In genomic region chr15:91616016-91616415, GRCm38 (mm10) we compare ENCODE assay signal across 17 mouse cellular contexts. TPM values are rescaled to one million over a fixed set of nuclear protein-coding genes. Genes with fewer than 3 reads are reported as not detected.
DNase-seq lines count a peak whose midpoint lies in the region.
"Had no signal": no experiment of that assay in that cellular context is flagged by ENCODE, and none has a peak within 500 bp of the region (broad histone marks: within the 10 kb centered on the region; RNA-seq: fewer than 3 reads in every experiment).

No protein-coding gene starts in this region.

- DNase-seq in adrenal gland, adult 2 months: peak; percentile 38
- DNase-seq in adrenal gland, postnatal 4 days (ENCODE audit: low spot score in 2 of 2): no peak
- peak; percentile 8 for DNase-seq in embryo, embryonic 9.5 days (ENCODE audit: extremely low spot score)
- no peak for DNase-seq in embryo, embryonic 10.5 days (ENCODE audit: low spot score)
- peak; percentile 32 to 50 for DNase-seq in kidney, postnatal 25 days
- no peak for DNase-seq in kidney, postnatal 10 days
- DNase-seq in gastrocnemius, adult 18-20 months (ENCODE audit: low spot score): no peak
- no peak for DNase-seq in spleen, adult 12 weeks (ENCODE audit: low spot score)
- DNase-seq: cerebellum, postnatal 25 days; gastrocnemius, postnatal 25 days; heart, adult 18-20 months; heart, postnatal 14 days; layer of hippocampus, postnatal 36 days; lung, adult 18-20 months; lung, postnatal 10 days; thymus, adult 18-20 months; thymus, postnatal 36 days had no signal

RNA-seq across cellular contexts. Expression of gene Slc2a13, which starts 43.0 kb away (rescaled TPM):
- total RNA-seq in adrenal gland, adult 2 months (2021): 1 to 10 TPM; 3.3 to 4.0 TPM
- polyA plus RNA-seq in adrenal gland, adult 2 months (2012; rRNA removed): 1.0 and 2.0 TPM in 2 replicates
- 1 to 10 TPM; 7.0 to 8.8 TPM for total RNA-seq in adrenal gland, postnatal 4 days (2021)
- total RNA-seq in gastrocnemius, adult 18-20 months (2021): under 1 TPM; 0.68 to 0.90 TPM

RNA-seq across cellular contexts. Expression of gene Lrrk2, which starts 57.0 kb away (rescaled TPM):
- 10 to 100 TPM; 19.2 to 79.2 TPM for total RNA-seq in adrenal gland, adult 2 months (2021)
- polyA plus RNA-seq in adrenal gland, adult 2 months (2012; rRNA removed): 3.3 and 6.4 TPM in 2 replicates
- total RNA-seq in adrenal gland, postnatal 4 days (2021): 10 to 100 TPM; 25.8 to 26.7 TPM
- total RNA-seq in gastrocnemius, adult 18-20 months (2021): 1 to 10 TPM; 5.4 TPM

Comparison
In these comparisons a context has a peak if more than half of its experiments do, and no peak if none do; other contexts are left out.
1. DNase-seq: peak in adrenal gland, adult 2 months (single experiment), embryo, embryonic 9.5 days (single experiment) and kidney, postnatal 25 days (2 of 2); none in adrenal gland, postnatal 4 days (0 of 2), embryo, embryonic 10.5 days (single experiment), kidney, postnatal 10 days (single experiment), gastrocnemius, adult 18-20 months (single experiment) and spleen, adult 12 weeks (single experiment).